Mouse (Mus musculus): ENCODE measurements around the gene Pik3r1. TPM values are rescaled to one million over a fixed set of nuclear protein-coding genes. Genes with fewer than 3 reads are reported as not detected.

Pik3r1 gene
- total RNA-seq, 2 experiments from 2014 or later: 102 to 142 TPM

GRCm38 (mm10) chr13:101741530-101742309, 26.3 kb downstream of the Pik3r1 start:
- no peak for DNase-seq
- intact Hi-C loops (cut with DNase I): no loop called here

GRCm38 (mm10) chr13:101739732-101740381, 28.2 kb downstream of the Pik3r1 start:
- no peak for DNase-seq
- intact Hi-C loops (cut with DNase I): loop anchor here (5.0 kb wide), 2 partner anchors 62 to 172 kb away; no protein-coding TSS in a partner anchor

DNA sequence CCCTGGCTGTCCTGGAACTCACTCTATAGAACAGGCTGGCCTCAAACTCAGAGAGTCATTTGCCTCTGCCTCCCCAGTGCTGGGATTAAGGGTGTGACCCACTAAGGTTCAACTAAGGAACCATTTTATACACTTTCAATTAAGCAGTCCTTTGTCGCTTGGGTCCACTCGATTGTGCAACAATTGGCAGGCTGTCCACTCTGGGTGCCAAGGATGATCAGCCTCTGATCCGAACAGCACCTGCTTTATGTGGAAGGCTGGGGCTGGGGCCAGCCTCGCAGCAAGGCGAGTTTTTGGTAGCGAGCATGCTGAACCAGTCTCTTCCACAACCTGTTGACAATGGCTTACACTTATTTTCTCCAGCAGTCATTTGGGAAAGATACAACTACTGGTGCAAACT, 29.2 kb downstream of the Pik3r1 start:
- intact Hi-C loops (cut with DNase I): loop anchor here (5.0 kb wide), 2 partner anchors 64 to 174 kb away; no protein-coding TSS in a partner anchor
- peak; percentile 64 to 65 for DNase-seq

DNA sequence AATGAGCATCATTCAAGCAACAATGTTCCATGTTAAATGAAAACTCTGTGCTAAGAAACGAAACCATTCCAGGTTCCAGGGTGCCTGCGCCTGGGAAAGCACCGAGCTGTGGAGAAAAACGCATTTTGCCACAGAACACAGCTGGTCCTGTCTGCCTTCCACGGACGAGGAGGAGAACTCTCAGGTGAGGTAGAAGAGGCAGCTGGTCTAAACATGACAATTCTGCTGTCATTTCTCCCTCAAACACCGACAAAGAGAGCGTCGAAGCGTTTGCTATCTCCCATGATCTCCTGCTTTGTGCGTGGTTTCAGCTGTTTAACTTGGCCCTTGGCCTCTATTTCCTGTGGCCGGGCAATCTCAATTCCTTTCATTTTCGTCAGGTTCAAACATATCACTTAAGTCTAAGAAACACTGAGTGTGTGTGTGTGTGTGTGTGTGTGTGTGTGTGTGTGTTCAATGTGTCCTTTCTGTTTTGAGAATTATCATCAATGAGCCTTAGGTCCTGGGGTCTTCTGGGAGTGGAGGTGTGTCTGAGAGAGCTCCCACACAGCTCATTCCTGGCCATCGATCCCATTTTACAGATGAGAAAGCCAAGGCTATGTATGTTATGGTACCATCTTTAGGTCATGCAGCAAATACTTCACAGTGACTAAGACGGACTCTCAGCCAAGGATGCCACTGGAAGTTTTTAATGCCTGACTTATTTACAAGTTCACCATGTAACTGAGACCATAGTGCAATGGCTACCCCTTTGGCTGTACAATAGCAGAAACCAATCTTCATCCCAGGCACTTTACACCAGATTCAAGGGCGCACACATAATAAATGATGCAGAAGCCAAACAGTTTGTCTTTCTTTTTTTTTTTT, 31.3 kb downstream of the Pik3r1 start:
- intact Hi-C loops (cut with DNase I): loop anchor here (2.0 to 5.0 kb wide), 3 partner anchors 30 to 176 kb away; no protein-coding TSS in a partner anchor
- no peak for DNase-seq

DNA sequence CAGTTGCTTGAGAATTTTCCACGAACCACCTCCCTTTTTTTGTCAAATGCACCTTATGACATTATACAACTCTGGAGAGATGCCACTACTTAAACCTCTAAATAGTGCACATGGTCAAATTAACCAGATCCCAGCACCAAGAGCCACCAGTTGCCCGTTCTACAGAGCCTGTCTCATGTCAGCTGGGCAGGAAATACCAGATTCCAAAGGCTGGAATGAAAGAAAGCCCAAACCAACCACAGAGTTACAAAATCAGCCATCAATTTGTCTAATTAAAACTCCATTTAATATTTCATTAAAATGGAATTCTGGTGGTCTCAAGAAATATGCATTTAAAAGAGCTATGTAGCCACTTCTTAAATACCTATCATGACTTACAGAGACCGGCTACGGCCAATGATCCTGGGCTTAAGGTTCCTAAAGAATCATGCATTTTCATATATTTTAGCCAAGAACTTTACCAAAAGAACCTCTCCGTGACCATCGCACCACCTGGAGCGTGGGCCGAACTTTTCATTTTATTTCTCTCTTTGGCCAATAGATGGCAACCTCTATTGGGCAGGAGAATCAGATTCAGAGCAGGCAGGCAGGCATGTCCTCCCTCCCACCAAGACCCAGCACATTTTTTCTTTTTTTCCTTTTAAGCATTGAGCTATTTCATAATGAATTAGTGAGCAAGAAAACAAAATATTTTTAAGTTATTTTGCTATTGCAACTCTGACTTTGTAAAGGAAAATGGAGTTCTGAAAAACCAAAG, 32.5 kb downstream of the Pik3r1 start:
- intact Hi-C loops (cut with DNase I): loop anchor here (2.0 to 5.0 kb wide), 3 partner anchors 31 to 177 kb away; no protein-coding TSS in a partner anchor

DNA sequence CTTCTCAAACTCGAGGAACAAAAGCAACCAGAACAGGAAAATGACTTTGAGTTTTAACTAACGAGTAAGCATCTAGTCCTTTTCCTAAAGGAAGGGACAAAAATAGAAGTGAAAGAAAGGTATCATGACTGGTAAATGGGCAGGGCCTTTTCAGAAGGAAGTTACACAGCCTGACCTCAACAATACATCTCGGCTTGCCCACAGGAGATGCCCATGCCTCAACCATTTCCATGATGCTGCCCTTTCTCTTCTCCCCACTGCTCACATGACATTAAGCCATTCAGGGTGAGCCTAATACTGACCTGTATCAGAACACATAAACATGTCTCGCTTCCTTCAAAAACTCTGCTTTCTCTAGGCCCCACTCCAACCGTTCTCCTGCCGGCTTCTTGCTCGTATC, 33.8 kb downstream of the Pik3r1 start:
- intact Hi-C loops (cut with DNase I): no loop called here

More for the DNA sequence above, 32.5 kb downstream of the Pik3r1 start:
- no peak for DNase-seq

DNA sequence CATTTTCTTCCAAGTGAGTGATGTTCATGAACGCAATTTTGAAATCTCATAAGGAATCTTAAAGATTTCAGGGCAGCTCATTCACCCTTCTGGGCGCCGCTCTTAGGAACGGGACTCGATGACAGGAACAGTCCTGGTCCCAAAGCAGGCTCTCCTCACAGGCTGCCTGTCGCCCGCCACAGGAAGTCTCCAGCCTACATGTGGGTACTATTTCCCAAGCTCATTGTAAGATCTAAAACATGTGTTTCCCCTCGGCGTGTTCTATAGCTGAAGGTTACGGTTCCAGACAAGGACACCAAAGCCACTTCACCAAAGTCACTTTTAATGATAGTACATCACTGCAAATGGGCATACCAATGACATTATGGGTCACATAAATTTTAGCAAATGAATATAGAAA, 35.3 kb downstream of the Pik3r1 start:
- no peak for DNase-seq
- intact Hi-C loops (cut with DNase I): no loop called here

More for the DNA sequence above, 33.8 kb downstream of the Pik3r1 start:
- no peak for DNase-seq

DNA sequence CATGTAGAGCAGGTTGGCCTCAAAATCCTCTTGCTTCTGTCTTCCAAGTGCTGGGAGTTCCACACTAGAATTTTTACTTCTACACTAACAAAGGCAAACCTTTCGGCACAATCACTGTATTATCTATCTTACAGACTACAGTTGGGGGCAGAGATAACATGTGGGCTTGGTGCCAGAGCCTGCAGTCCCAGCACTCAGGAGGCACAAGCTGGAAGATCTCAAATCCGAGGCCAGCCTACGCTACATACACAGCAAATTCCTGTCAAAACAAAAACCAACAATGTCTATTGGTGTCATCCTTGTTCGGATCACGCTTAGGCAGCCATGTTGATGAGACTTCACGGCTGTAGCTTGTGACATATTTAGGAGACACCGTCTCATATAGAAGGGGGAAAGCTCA, 36.2 kb downstream of the Pik3r1 start:
- intact Hi-C loops (cut with DNase I): no loop called here
- no peak for DNase-seq

- intact Hi-C loops (cut with DNase I): no loop called here
- DNase-seq: no peak
Measured at GRCm38 (mm10) chr13:101730351-101730750, 37.7 kb downstream of the Pik3r1 start.

DNA sequence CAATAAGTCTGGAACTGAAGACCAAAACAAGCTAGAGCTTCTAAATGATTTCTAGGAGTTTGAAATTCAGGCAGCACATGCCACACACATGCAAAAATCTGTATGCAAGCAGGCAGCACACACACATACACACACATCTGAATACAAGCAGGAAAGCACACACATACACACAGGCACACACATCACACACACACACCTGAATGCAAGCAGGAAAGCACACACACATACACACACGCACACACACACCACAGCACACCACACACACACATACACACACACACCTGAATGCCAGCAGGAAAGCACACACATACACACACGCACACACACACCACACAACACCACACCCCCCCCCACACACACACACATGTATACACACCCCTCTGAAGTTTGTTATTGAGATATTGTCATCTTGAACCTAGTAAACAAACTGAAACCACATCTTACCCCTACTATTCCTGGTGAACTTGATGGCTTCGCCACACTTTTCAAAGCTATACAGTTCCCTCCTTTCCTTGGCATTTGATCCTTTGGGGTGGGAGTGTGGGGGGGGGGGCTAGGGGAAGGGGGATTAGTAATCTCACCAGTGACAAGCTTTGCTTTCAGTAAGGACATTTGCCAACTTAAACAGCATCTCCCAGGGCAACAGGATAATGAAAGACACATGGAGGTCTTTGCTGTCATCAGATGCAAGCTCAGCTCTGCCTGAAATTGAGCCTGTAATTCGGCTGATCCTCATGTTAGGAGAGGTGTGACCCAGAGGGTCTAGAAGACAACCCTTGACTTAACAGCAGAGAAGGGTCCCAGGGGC, 38.6 kb downstream of the Pik3r1 start:
- intact Hi-C loops (cut with DNase I): loop anchor here (2.0 to 10.0 kb wide), 3 partner anchors 505 to 915 kb away; no protein-coding TSS in a partner anchor
- DNase-seq: no peak

DNA sequence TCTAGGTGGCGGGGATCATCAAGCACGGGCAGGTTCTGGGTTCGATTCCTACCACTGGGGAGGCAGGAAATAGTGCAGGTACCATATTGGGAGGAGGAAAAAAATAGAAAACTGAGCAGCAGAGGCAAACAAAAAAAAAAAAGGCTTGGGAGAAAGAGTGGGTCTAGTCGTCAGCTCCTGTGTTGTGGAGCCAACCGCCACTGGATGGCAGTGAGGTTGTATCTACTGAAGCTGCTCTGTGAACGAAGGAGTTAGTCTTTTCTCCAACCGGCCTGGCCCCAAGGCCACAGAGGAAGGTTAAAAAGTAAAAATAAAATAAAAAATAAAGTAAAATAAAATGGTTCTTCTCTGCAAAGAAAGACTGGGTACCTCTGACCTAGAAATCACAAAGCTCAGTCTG, 39.2 kb downstream of the Pik3r1 start:
- DNase-seq: no peak
- intact Hi-C loops (cut with DNase I): loop anchor here (2.0 to 10.0 kb wide), 3 partner anchors 506 to 916 kb away; no protein-coding TSS in a partner anchor

GRCm38 (mm10) chr13:101728300-101728699, 39.7 kb downstream of the Pik3r1 start:
- intact Hi-C loops (cut with DNase I): loop anchor here (2.0 to 10.0 kb wide), 3 partner anchors 507 to 917 kb away; no protein-coding TSS in a partner anchor
- DNase-seq: no peak

- intact Hi-C loops (cut with DNase I): loop anchor here (2.0 to 10.0 kb wide), 3 partner anchors 507 to 917 kb away; no protein-coding TSS in a partner anchor
- no peak for DNase-seq
Measured at GRCm38 (mm10) chr13:101727837-101728236, 40.2 kb downstream of the Pik3r1 start.

DNA sequence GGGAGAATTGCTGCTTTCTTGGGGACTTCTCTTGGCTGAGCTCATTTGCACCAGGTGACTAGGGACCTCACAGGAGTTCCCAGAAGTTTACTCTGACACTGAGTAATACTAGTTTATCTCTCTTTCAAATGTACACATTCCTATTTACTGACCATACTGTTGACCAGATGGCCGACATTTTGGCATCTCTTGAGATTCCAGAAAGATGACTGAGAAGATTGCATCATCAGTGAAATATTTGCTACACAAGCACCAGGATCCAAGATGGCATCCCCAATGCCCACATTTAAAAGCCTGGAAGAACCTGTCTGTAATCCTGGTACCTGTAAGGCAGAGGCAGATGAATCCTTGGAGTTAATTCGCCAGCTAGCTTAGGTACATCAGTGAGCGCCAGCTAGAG, 41.1 kb downstream of the Pik3r1 start:
- DNase-seq: no peak
- intact Hi-C loops (cut with DNase I): loop anchor here (5.0 to 10.0 kb wide), 2 partner anchors 508 to 780 kb away; no protein-coding TSS in a partner anchor

DNA sequence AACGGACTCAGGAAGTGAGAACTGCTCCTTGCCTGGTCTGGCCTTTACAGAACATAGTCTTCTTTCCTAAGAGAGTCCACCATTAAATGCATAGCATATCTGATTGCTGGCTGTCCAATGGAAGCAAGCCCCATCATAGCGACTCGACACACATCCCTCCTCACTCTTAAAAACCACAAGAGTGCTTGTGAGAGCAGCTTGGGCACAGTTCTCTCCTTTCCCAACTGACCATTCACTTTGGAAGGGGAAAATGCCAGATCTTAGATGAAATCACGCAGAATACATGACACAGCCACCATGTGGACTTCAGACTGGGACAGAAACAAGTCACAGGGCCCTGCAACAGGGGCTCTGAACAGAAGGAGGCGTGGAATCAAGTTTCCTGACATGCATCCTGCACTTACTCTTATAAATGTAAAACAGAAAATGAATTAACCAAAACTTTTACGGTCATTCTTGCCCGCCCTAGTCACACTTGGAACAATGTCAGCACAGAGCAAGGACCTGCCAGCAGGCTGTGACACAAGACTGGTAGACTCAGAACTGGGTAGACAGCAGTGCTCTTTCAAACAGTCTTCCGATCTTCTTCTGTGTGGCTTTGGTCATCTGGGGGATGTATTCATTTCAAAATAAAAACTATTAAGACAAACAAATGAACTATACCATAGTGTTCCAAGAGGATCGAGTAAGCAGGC, 46.0 kb downstream of the Pik3r1 start:
- intact Hi-C loops (cut with DNase I): loop anchor here (10.0 kb wide), 1 partner anchor 513 kb away; no protein-coding TSS in a partner anchor
- DNase-seq: no peak

- DNase-seq: no peak
- intact Hi-C loops (cut with DNase I): loop anchor here (10.0 kb wide), 1 partner anchor 514 kb away; no protein-coding TSS in a partner anchor
Measured at GRCm38 (mm10) chr13:101721154-101721553, 46.9 kb downstream of the Pik3r1 start.

DNA sequence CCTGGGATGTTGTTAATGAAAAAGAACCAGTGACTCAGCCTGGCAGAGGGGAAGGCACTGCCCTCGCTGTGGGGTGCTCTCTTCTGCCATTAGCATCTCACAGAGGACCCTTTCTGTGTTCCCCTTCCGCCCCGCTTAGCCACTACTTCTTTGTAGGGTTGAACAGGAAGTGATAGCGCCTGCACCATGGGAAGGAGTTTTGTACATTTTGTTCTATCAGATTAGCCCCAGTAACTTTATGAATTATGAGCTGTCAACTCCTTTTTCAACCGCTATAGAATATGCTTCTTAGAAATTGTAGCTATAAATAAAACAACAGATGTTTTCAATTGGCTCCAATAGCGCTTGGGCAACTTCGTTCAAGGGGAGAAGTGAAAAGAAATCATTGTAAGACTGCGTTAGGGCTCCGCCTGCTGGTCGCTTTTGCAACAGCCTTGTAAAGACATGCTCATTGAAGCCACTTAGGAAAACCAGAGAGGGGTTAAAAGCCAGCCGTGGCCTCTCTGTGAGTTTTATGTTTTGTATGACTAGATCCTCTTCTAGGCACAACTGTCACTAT, 48.6 kb downstream of the Pik3r1 start:
- DNase-seq: peak; percentile 78 to 85
- intact Hi-C loops (cut with DNase I): no loop called here

- DNase-seq: no peak
- intact Hi-C loops (cut with DNase I): no loop called here
Measured at GRCm38 (mm10) chr13:101718744-101719143, 49.3 kb downstream of the Pik3r1 start.

Data from heart, postnatal 36 days (tissue).